Mouse (Mus musculus) G1E (cell line): Measurements from ENCODE around the gene Tbx6. TPM values are rescaled to one million over a fixed set of nuclear protein-coding genes. Genes with fewer than 3 reads are reported as not detected.
A peak's percentile ranks its signal among the peaks of the same experiment; 100 is the strongest.

Experiments
- ATAC-seq: 2 replicates; pipeline ENCODE4 v1.8.0; 2016; ENCODE audit warnings: mild to moderate bottlenecking; ENCODE audit not compliant: insufficient number of reproducible peaks, poor library complexity, low FRiP score, severe bottlenecking; ENCODE audit errors: extremely low read depth
- DNase-seq: peaks from one replicate; pipeline ENCODE4 v3.0.0; 2012; ENCODE audit warnings: low spot score
- H3K27me3 ChIP-seq: 2 replicates; pipeline ENCODE4 v1.6.1; 2012; ENCODE audit warnings: mild to moderate bottlenecking, low read length, inconsistent platforms; ENCODE audit not compliant: insufficient read depth
- H3K36me3 ChIP-seq: replicated peaks from 2 replicates; pipeline ENCODE3; 2012; ENCODE audit warnings: mild to moderate bottlenecking, inconsistent platforms
- H3K4me1 ChIP-seq: 2 replicates; pipeline ENCODE4 v1.6.1; 2012; ENCODE audit warnings: low read depth, low read length, inconsistent platforms, mixed read lengths; ENCODE audit not compliant: insufficient read depth
- H3K4me3 ChIP-seq: 2 replicates; pipeline ENCODE4 v1.5.1; 2012; ENCODE audit warnings: low read depth, mild to moderate bottlenecking, inconsistent platforms, low read length, moderate library complexity, mixed read lengths
- H3K9me3 ChIP-seq: replicated peaks from 2 replicates; pipeline ENCODE4 v1.6.1; 2012; ENCODE audit warnings: inconsistent platforms
- CTCF ChIP-seq: IDR thresholded peaks from 2 replicates; pipeline ENCODE4 v1.5.1; 2012; ENCODE audit warnings: low read depth, low read length, inconsistent platforms, mixed read lengths
- GATA1 ChIP-seq: IDR thresholded peaks from 2 replicates; pipeline ENCODE4 v1.6.1; 2012; ENCODE audit warnings: borderline replicate concordance, low read length, inconsistent platforms, mixed read lengths
- GATA2 ChIP-seq: IDR thresholded peaks from 2 replicates; pipeline ENCODE4 v1.6.1; 2012; ENCODE audit warnings: low read depth, low read length, inconsistent platforms, borderline replicate concordance
- POLR2AphosphoS5 ChIP-seq: IDR thresholded peaks from 2 replicates; pipeline ENCODE4 v1.6.1; 2012; ENCODE audit warnings: low read depth, low read length, inconsistent platforms; ENCODE audit not compliant: insufficient replicate concordance
- TAL1 ChIP-seq: conservative IDR thresholded peaks from 2 replicates; pipeline ENCODE4 v1.6.1; 2012; ENCODE audit warnings: low read depth, low read length, inconsistent platforms, mixed read lengths
- polyA plus RNA-seq: library from polyadenylated mRNA; stranded (reverse); fragments of >175 nt; gene quantifications from 2 replicates; pipeline ENCODE4 v1.2.3, GENCODE M21; 2012
- total RNA-seq, 2 experiments: library from RNA; stranded (forward) in 1 of 2; stranded (reverse) in 1 of 2; fragments of 200-1000 nt in 1 of 2; fragments of >200 nt in 1 of 2; fragmentation: Nextera tagmentation in 1 of 2; gene quantifications; 2 replicates each; pipeline ENCODE4 v1.2.3; 2014 to 2017

The Tbx6 gene
- total and polyA plus RNA-seq, 3 experiments, result 0.11 to 8.4 (median 1.1) TPM

- H3K4me3 ChIP-seq, result no peak overlapping the region
- H3K9me3 ChIP-seq, result no peaks in the 10 kb centered on the region; the same call in 1 of the 2 replicates
- no peak for ATAC-seq
- peaks cover 57% of the 10 kb centered on the region for H3K36me3 ChIP-seq
- DNase-seq, result no peak
- no peak for TF ChIP-seq TAL1
- TF ChIP-seq GATA2, result no peak
- no peak for TF ChIP-seq GATA1
- TF ChIP-seq POLR2AphosphoS5, result no peak
- no peak for TF ChIP-seq CTCF
- peaks cover 35% of the 10 kb centered on the region for H3K4me1 ChIP-seq
- H3K27me3 ChIP-seq, result peaks cover 5% of the 10 kb centered on the region; the same call in 1 of the 2 replicates
Measured at GRCm38 (mm10) chr7:126765540-126765939, 15.7 kb upstream of the Tbx6 start.

DNA sequence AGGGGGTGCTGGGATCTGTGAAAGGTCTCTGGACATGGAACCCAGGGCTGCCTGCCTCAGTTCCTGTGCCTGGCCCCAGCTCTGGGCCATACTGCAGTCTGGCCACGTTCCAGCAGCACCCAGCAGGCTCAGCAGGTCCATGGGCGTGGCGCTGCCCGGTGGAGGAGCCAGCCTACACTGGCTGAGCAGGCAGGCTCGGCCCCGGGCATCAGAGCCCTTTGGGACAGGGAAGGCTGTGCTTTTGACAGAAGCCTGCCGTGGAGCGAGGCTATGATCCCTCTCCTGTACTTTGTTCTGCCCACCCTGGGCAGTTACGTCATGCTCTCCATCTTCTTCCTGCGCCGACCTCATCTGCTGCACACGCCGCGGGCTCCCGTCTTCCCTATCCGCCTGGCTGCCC is 15.1 kb upstream of the Tbx6 start, which contains the start of gene Gdpd3:
Gene Gdpd3 (plus strand): TSS at position 134 of the 400 bp plus-strand sequence.
- Histone ChIP-seq H3K27me3 (peaks cover 5% of the 10 kb centered on the region; the same call in 1 of the 2 replicates), H3K9me3 (no peaks in the 10 kb centered on the region; the same call in 1 of the 2 replicates), H3K4me3 (no peak within 1 kb of the TSS; the same call in 1 of the 2 replicates), H3K4me1 (peaks cover 36% of the 10 kb centered on the region), H3K36me3 (peaks cover 50% of the 10 kb centered on the region)
- TF ChIP-seq GATA2 (no peak), TAL1 (no peak), CTCF (no peak), GATA1 (no peak), POLR2AphosphoS5 (no peak)
- ATAC-seq, result no peak
- DNase-seq, result no peak

- no peaks in the 10 kb centered on the region; the same call in 1 of the 2 replicates for H3K9me3 ChIP-seq
- TF ChIP-seq TAL1 (no peak), CTCF (no peak), GATA2 (no peak), POLR2AphosphoS5 (no peak)
- peaks cover 5% of the 10 kb centered on the region; the same call in 1 of the 2 replicates for H3K27me3 ChIP-seq
- ATAC-seq (no peak), DNase-seq (no peak)
- H3K4me1 ChIP-seq, result peaks cover 35% of the 10 kb centered on the region
- H3K36me3 ChIP-seq, result peaks cover 43% of the 10 kb centered on the region
- no peak overlapping the region; the same call in 1 of the 2 replicates for H3K4me3 ChIP-seq
Measured at GRCm38 (mm10) chr7:126767001-126767400, 14.3 kb upstream of the Tbx6 start.

DNA sequence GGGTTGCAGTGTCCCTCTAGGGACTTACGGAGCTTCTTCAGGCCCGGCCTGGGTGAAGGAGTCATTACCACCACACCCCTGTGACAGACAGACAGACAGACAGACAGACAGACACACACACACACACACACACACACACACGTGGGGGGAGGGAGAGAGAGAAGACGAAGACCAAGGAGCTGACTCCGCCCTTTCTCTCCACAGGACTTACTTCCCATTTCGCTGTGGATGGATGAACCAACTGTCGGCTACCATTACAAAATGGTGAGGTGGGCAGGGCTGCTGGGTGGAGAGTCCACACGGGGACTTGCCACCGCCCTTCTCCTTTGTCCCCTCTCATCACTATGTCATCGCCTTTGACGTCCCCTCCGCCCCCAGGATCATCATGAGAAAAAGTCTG is 10.5 kb upstream of the Tbx6 start:
- TF ChIP-seq POLR2AphosphoS5, result no peak
- TF ChIP-seq GATA1, result no peak
- no peak for TF ChIP-seq TAL1
- no peak for TF ChIP-seq GATA2
- TF ChIP-seq CTCF, result no peak
- peak; percentile 51 for DNase-seq
- Histone ChIP-seq H3K9me3 (no peaks in the 10 kb centered on the region; the same call in 1 of the 2 replicates), H3K27me3 (peaks cover 5% of the 10 kb centered on the region; the same call in 1 of the 2 replicates), H3K4me1 (peaks cover 47% of the 10 kb centered on the region), H3K36me3 (peaks cover 8% of the 10 kb centered on the region), H3K4me3 (peak overlapping the region; percentile 55; the same call in 1 of the 2 replicates)
- ATAC-seq, result no peak

DNA sequence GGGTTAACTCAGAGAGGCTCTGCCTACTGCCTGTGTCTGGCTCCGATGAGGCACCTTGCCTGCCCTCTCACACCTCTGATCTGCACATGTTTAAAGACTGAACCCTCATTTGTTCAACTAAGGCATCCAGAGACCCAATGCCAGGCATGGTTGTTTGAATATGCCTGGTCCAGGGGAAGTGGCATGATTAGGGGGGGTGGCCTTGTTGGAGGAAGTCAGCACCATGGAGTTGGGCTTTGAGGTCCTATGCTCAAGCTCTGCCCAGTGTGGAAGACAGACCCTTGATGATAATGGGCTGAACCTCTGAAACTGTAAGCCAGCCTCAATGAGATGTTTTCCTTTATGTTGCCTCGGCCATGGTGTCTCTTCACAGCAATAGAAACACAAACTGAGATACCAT is 7.9 kb upstream of the Tbx6 start:
- Histone ChIP-seq H3K4me3 (no peak overlapping the region), H3K4me1 (peaks cover 61% of the 10 kb centered on the region)
- ATAC-seq, result no peak

DNA sequence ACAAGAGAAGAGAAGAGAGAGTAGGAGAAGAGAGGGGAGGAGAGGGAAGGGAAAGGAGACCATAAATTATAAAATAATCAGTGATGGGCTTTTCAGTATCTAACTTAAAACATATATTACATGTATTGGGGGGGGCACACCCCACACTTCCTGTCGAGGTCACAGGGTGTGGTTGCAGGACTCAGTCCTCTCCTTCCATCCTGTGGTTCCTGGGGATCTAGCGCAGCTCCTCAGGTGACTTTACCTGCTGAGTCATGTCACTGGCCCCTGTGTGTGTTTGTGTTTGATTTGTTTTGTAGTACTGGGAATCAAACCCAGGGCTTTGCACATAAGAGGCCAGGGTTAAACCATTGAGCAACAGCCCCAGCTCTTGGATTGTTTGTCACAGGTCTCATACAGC is 6.8 kb upstream of the Tbx6 start:
- no peaks in the 10 kb centered on the region for H3K9me3 ChIP-seq
- peaks cover 17% of the 10 kb centered on the region for H3K36me3 ChIP-seq
- no peak overlapping the region for H3K4me3 ChIP-seq
- DNase-seq (no peak), ATAC-seq (no peak)
- H3K4me1 ChIP-seq, result peaks cover 64% of the 10 kb centered on the region
- TF ChIP-seq GATA1, result no peak
- no peak for TF ChIP-seq TAL1
- no peak for TF ChIP-seq POLR2AphosphoS5
- no peak for TF ChIP-seq GATA2
- TF ChIP-seq CTCF, result no peak
- no peaks in the 10 kb centered on the region for H3K27me3 ChIP-seq

More for the DNA sequence above, 7.9 kb upstream of the Tbx6 start:
- Histone ChIP-seq H3K36me3 (peaks cover 9% of the 10 kb centered on the region), H3K9me3 (no peaks in the 10 kb centered on the region), H3K27me3 (peaks cover 1% of the 10 kb centered on the region; the same call in 1 of the 2 replicates)
- no peak for DNase-seq
- TF ChIP-seq CTCF (no peak), GATA1 (no peak), TAL1 (no peak), GATA2 (no peak), POLR2AphosphoS5 (no peak)
